Mouse (Mus musculus): ENCODE measurements at regions not wholly inside any gene's neighbourhood (a gene's known extent, or its start where the extent isn't known, plus 50 kb on each side); places are given as distances from the start of the nearest gene placed in this dataset.
"Not testable (repeated sequence)": the region's sequence is repeated elsewhere in the genome, so short reads cannot be mapped to it uniquely, and the experiment has no call there.

DNA sequence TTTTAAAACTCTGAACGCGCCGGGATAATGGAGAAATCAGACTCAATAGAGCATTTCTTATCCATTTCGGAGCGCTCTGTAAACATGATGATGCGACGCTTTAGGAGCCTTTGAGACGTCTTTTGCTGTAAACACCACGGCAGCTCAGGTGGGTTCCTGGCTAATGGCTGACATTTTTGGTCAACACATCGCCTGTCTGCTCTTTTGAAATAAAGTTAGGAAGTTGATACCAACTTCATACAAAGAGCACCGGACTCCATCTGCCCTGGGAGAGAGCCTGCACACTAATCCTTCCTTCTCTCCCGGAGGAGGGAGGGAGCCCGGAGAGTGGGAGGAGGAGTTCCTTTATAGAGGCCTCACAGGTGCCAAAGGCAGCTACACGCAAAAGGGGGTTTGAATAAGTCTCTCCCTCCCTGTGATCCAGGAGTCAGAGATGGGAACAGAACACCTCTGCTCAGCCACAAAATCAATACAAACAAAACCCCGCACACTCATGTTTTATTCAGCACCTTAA, 63.8 kb upstream of the Srsf6 start:
- no peaks in the 10 kb centered on the region for H3K27me3 ChIP-seq (ENCODE audit: control insufficient read depth, insufficient read depth, low read length, poor library complexity, severe bottlenecking)
- no peaks in the 10 kb centered on the region for H3K4me1 ChIP-seq (ENCODE audit: control insufficient read depth, insufficient read depth, low read length)
- H3K36me3 ChIP-seq (ENCODE audit: control insufficient read depth, insufficient read depth, low read length, poor library complexity, severe bottlenecking): no peaks in the 10 kb centered on the region
- no peak overlapping the region for H3K4me3 ChIP-seq (ENCODE audit: low read depth, low read length)
- H3K9me3 ChIP-seq (replicated peaks; ENCODE audit: control insufficient read depth, insufficient read depth, low read length, poor library complexity, severe bottlenecking): no peaks in the 10 kb centered on the region
- no peak overlapping the region for H3K9ac ChIP-seq (ENCODE audit: low read depth, poor library complexity, severe bottlenecking)
- no peak for TF ChIP-seq POLR2A (IDR thresholded peaks at IDR 0.05; ENCODE audit: insufficient read depth, low read length)
- no peak for TF ChIP-seq CTCF (IDR thresholded peaks at IDR 0.05; ENCODE audit: low read depth, low read length)
- no peak for TF ChIP-seq EP300 (IDR thresholded peaks at IDR 0.05; ENCODE audit: insufficient read depth, low read depth, low read length)
- no peak overlapping the region for H3K27ac ChIP-seq (ENCODE audit: insufficient read depth, low read length)

DNA sequence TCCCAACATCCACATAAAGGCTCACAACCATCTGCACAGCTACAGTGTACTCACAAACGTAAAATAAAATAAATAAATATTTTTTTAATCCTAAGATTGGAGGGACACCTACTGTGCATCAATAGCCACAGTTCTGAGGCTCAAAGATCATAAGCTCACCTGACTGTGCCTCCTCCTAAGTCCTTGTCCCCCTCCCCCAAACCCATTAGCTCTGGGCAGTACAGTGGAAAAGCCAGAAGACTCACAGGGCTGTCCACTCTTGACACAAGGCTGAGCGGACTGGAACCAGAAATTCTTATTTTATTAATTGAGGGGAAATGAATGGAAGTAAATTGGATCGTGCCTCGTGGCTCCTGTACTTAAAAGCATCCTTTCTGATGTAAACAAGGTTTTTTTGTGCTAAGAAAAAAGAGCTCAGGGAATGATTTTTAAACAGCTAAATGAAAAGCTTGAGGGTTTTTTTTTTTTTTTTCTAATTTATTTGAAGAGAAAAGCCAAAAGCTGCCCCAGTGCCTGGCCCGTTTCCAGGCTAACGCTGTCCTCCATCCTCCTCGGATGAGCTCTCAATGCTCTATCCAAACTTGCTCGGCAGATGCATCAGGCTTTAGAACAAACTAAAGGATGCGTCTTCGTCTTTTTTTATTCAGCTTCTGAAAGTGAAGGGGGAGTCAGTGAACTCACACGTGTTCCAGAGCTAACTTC, 64.6 kb upstream of the Srsf6 start:
- Histone ChIP-seq H3K27me3 (ENCODE audit: control insufficient read depth, insufficient read depth, low read length, poor library complexity, severe bottlenecking) (no peaks in the 10 kb centered on the region), H3K36me3 (ENCODE audit: control insufficient read depth, insufficient read depth, low read length, poor library complexity, severe bottlenecking) (no peaks in the 10 kb centered on the region), H3K27ac (ENCODE audit: insufficient read depth, low read length) (no peak overlapping the region), H3K4me3 (ENCODE audit: low read depth, low read length) (no peak overlapping the region), H3K4me1 (ENCODE audit: control insufficient read depth, insufficient read depth, low read length) (no peaks in the 10 kb centered on the region), H3K9ac (ENCODE audit: low read depth, poor library complexity, severe bottlenecking) (no peak overlapping the region), H3K9me3 (replicated peaks; ENCODE audit: control insufficient read depth, insufficient read depth, low read length, poor library complexity, severe bottlenecking) (no peaks in the 10 kb centered on the region)
- TF ChIP-seq CTCF (IDR thresholded peaks at IDR 0.05; ENCODE audit: low read depth, low read length): no peak
- TF ChIP-seq POLR2A (IDR thresholded peaks at IDR 0.05; ENCODE audit: insufficient read depth, low read length): no peak
- no peak for TF ChIP-seq EP300 (IDR thresholded peaks at IDR 0.05; ENCODE audit: insufficient read depth, low read depth, low read length)

DNA sequence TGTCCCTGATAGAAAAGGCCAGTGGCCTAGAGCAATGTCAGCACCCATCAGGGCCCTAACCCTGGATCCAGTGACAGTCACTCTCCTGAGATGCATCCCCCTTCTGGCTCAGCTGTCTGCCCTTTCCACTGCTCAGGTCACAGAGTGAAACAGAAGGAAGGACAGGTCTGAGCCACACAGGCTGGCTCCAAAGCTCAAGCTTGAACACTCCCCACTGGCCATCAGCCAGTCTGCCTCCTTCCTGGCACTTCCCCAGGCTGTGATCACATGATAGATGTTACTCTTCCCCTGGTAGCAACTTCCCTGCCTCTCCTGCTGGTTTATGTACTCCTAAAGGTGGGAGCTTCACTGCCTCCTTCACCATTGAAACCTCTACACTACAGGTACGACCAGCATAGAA, 66.8 kb upstream of the Srsf6 start:
- H3K27ac ChIP-seq (ENCODE audit: insufficient read depth, low read length): no peak overlapping the region
- H3K9me3 ChIP-seq (replicated peaks; ENCODE audit: control insufficient read depth, insufficient read depth, low read length, poor library complexity, severe bottlenecking): no peaks in the 10 kb centered on the region
- TF ChIP-seq POLR2A (IDR thresholded peaks at IDR 0.05; ENCODE audit: insufficient read depth, low read length) (no peak), EP300 (IDR thresholded peaks at IDR 0.05; ENCODE audit: insufficient read depth, low read depth, low read length) (no peak), CTCF (IDR thresholded peaks at IDR 0.05; ENCODE audit: low read depth, low read length) (no peak)
- no peak overlapping the region for H3K9ac ChIP-seq (ENCODE audit: low read depth, poor library complexity, severe bottlenecking)
- no peak overlapping the region for H3K4me3 ChIP-seq (ENCODE audit: low read depth, low read length)
- H3K36me3 ChIP-seq (ENCODE audit: control insufficient read depth, insufficient read depth, low read length, poor library complexity, severe bottlenecking): no peaks in the 10 kb centered on the region
- H3K27me3 ChIP-seq (ENCODE audit: control insufficient read depth, insufficient read depth, low read length, poor library complexity, severe bottlenecking): no peaks in the 10 kb centered on the region
- H3K4me1 ChIP-seq (ENCODE audit: control insufficient read depth, insufficient read depth, low read length): no peaks in the 10 kb centered on the region

DNA sequence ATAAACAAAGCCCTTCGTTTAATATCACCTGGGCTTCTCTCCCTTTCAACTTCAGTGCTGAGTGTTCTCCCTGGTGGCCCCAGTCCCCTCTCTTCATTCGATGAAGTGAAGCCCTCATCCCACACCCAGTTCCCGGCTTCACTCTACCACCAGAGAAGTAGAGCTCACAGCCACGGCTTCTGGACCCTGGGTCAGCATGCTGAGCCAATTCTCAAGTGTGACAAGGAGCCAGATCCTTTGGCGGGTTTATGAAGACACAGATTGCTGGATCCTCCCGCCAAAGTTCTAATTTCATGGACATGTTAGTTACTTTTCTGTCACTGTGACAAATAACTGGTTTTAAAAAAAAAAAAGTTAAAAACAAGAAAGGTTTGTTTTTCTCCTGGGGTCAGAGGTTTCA, 76.7 kb upstream of the Srsf6 start:
- TF ChIP-seq CTCF (IDR thresholded peaks at IDR 0.05; ENCODE audit: low read depth, low read length) (no peak), POLR2A (IDR thresholded peaks at IDR 0.05; ENCODE audit: insufficient read depth, low read length) (no peak), EP300 (IDR thresholded peaks at IDR 0.05; ENCODE audit: insufficient read depth, low read depth, low read length) (no peak)
- Histone ChIP-seq H3K4me1 (ENCODE audit: control insufficient read depth, insufficient read depth, low read length) (no peaks in the 10 kb centered on the region), H3K9ac (ENCODE audit: low read depth, poor library complexity, severe bottlenecking) (no peak overlapping the region), H3K36me3 (ENCODE audit: control insufficient read depth, insufficient read depth, low read length, poor library complexity, severe bottlenecking) (no peaks in the 10 kb centered on the region), H3K27me3 (ENCODE audit: control insufficient read depth, insufficient read depth, low read length, poor library complexity, severe bottlenecking) (no peaks in the 10 kb centered on the region; the same call in 1 of the 2 replicates), H3K27ac (ENCODE audit: insufficient read depth, low read length) (no peak overlapping the region), H3K9me3 (replicated peaks; ENCODE audit: control insufficient read depth, insufficient read depth, low read length, poor library complexity, severe bottlenecking) (no peaks in the 10 kb centered on the region), H3K4me3 (ENCODE audit: low read depth, low read length) (no peak overlapping the region)

DNA sequence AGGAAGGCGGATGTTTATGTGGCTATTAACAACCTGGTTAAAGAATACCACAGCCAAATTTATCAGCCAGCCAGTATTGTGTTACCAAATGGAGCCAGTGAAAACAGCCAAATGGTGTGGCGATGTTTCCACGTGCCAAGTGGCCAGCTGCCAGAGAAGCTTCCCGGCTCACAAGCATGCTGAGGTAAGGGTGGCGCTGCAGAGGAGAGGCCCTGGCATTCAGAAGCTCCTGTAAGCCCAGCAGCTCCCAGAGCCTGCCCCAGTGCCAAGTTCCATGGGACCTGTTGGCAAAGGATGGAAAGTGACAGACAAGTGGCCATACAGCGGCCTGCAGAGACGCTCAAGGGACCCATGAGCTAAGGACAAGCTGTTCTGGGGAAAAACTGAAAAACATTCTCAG, 77.8 kb upstream of the Srsf6 start:
- H3K36me3 ChIP-seq (ENCODE audit: control insufficient read depth, insufficient read depth, low read length, poor library complexity, severe bottlenecking): no peaks in the 10 kb centered on the region
- no peak overlapping the region for H3K4me3 ChIP-seq (ENCODE audit: low read depth, low read length)
- H3K27me3 ChIP-seq (ENCODE audit: control insufficient read depth, insufficient read depth, low read length, poor library complexity, severe bottlenecking): no peaks in the 10 kb centered on the region; the same call in 1 of the 2 replicates
- no peak overlapping the region for H3K9ac ChIP-seq (ENCODE audit: low read depth, poor library complexity, severe bottlenecking)
- no peaks in the 10 kb centered on the region for H3K4me1 ChIP-seq (ENCODE audit: control insufficient read depth, insufficient read depth, low read length)
- no peak overlapping the region for H3K27ac ChIP-seq (ENCODE audit: insufficient read depth, low read length)
- no peak for TF ChIP-seq EP300 (IDR thresholded peaks at IDR 0.05; ENCODE audit: insufficient read depth, low read depth, low read length)
- H3K9me3 ChIP-seq (replicated peaks; ENCODE audit: control insufficient read depth, insufficient read depth, low read length, poor library complexity, severe bottlenecking): no peaks in the 10 kb centered on the region

DNA sequence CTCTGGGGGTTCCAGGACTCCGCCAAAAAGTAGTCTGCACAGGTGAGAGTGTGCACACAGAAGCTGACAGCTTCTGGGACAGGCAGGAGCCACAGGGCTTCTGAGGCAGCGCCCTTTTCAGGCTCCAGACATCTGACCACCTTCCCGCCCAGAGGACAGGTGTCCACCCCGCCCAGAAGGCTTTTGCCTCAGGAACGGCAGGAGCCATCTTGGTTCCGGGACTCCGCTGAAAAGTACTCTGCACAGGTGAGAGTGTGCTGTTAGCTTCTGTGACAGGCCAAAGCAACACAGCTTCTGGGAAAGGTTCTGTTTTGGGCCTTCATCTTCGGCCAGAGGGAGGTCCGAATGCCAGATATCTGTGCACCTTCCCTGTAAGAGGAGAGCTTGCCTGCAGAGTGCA, 89.6 kb upstream of the Srsf6 start:
- H3K9me3 ChIP-seq (replicated peaks; ENCODE audit: control insufficient read depth, insufficient read depth, low read length, poor library complexity, severe bottlenecking): not testable (repeated sequence)

More for the DNA sequence above, 89.6 kb upstream of the Srsf6 start:
- not testable (repeated sequence) for H3K9ac ChIP-seq (ENCODE audit: low read depth, poor library complexity, severe bottlenecking); H3K4me3 ChIP-seq (ENCODE audit: low read depth, low read length); H3K36me3 ChIP-seq (ENCODE audit: control insufficient read depth, insufficient read depth, low read length, poor library complexity, severe bottlenecking); H3K27me3 ChIP-seq (ENCODE audit: control insufficient read depth, insufficient read depth, low read length, poor library complexity, severe bottlenecking); H3K27ac ChIP-seq (ENCODE audit: insufficient read depth, low read length); H3K4me1 ChIP-seq (ENCODE audit: control insufficient read depth, insufficient read depth, low read length)
